13 mouse cellular contexts compared by ENCODE assay signal in the genomic region with DNA sequence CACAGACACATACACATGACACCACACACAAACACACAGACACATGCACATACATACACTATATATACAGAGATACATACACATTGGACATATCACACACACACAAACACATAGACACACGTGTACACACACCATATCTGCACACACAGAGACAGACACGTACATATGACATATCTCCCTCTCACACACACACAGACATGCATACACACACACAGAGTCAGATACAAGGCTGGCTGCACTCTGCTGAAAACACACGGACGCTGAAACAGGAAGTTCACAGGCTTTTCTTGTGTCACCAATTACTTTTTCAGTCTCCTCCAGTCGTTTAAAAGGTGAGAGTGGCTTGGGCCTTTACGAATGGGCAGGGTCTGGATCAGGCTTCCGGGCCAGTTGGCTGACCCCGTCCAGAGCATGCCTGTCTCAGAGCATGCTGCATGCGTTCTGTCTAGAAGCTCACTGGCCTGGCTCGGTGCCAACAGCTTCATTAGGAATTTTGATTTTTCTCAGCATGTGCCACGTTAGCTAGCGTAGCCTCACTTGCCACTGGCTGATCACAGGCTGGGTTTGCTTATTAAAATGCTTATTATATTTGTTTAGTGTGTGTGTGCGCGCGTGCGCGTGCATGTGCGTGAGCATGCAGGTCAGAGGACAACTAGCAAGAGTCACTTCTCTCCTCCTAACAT. TPM values are rescaled to one million over a fixed set of nuclear protein-coding genes. Genes with fewer than 3 reads are reported as not detected.
DNase-seq lines count a peak whose midpoint lies in the region; ATAC-seq and TF ChIP-seq lines count a peak whose summit lies in the region.
"Had no signal": no experiment of that assay in that cellular context is flagged by ENCODE, and none has a peak within 500 bp of the region (broad histone marks: within the 10 kb centered on the region; RNA-seq: fewer than 3 reads in every experiment).

No protein-coding gene starts in this region.

- H3K27ac ChIP-seq in intestine, embryonic 14.5 days (ENCODE audit: low read depth) = no peak overlapping the region
- H3K27ac ChIP-seq in intestine, embryonic 15.5 days = no peak overlapping the region
- H3K27ac ChIP-seq in hindbrain, postnatal 0 days = no peak overlapping the region

- TF ChIP-seq CTCF in hindbrain, postnatal 0 days (IDR thresholded peaks at IDR 0.05; ENCODE audit: low read depth) = no peak

- no peaks in the 10 kb centered on the region for H3K9me3 ChIP-seq in intestine, embryonic 14.5 days (ENCODE audit: control insufficient read depth, low read length)
- H3K9me3 ChIP-seq in intestine, embryonic 15.5 days = no peaks in the 10 kb centered on the region
- H3K9me3 ChIP-seq in hindbrain, postnatal 0 days (ENCODE audit: low read length) = no peaks in the 10 kb centered on the region

- ATAC-seq in intestine, embryonic 14.5 days (replicated peaks; ENCODE audit: low FRiP score, low TSS enrichment, low read depth) = no peak
- ATAC-seq in intestine, embryonic 15.5 days = no peak
- 0 out of 2 replicates have a peak, but pooled peaks have one; percentile 51 for ATAC-seq in hindbrain, postnatal 0 days
- no peak for ATAC-seq in activated CD4-positive, CD25-positive, alpha-beta regulatory T cell, adult 4 months

- no peak overlapping the region for H3K9ac ChIP-seq in intestine, embryonic 14.5 days (ENCODE audit: low read length)
- no peak overlapping the region for H3K9ac ChIP-seq in intestine, embryonic 15.5 days
- H3K9ac ChIP-seq in hindbrain, postnatal 0 days (replicated peaks; ENCODE audit: low read length) = no peak overlapping the region

- H3K4me3 ChIP-seq in intestine, embryonic 14.5 days (ENCODE audit: low read depth, low read length) = no peak overlapping the region
- no peak overlapping the region for H3K4me3 ChIP-seq in intestine, embryonic 15.5 days (replicated peaks)
- H3K4me3 ChIP-seq in hindbrain, postnatal 0 days (ENCODE audit: low read length) = no peak overlapping the region

- H3K36me3 ChIP-seq in intestine, embryonic 14.5 days (ENCODE audit: control insufficient read depth, insufficient read depth, low read length) = no peaks in the 10 kb centered on the region
- no peaks in the 10 kb centered on the region for H3K36me3 ChIP-seq in intestine, embryonic 15.5 days
- H3K36me3 ChIP-seq in hindbrain, postnatal 0 days (ENCODE audit: insufficient read depth, low read length) = no peaks in the 10 kb centered on the region

- H3K4me2 ChIP-seq in intestine, embryonic 14.5 days (ENCODE audit: low read length) = no peak overlapping the region
- H3K4me2 ChIP-seq in intestine, embryonic 15.5 days (replicated peaks) = no peak overlapping the region
- H3K4me2 ChIP-seq in hindbrain, postnatal 0 days (ENCODE audit: low read depth, low read length) = no peak overlapping the region

- DNase-seq in intestine, embryonic 14.5 days (ENCODE audit: low spot score) = peak; percentile 68
- peak; percentile 47 for DNase-seq in A20 (ENCODE audit: low read depth, low spot score)
- DNase-seq in NIH3T3 (ENCODE audit: low read depth) = peak; percentile 13
- DNase-seq in hindbrain, postnatal 0 days (ENCODE audit: low spot score) = peak; percentile 76
- DNase-seq in layer of hippocampus, adult 8-10 months (ENCODE audit: low spot score in 2 of 2) = no peak
- no peak for DNase-seq in embryo, embryonic 9.5 days (ENCODE audit: extremely low spot score)

- peaks cover 5% of the 10 kb centered on the region; the same call in 1 of the 2 replicates for H3K4me1 ChIP-seq in intestine, embryonic 14.5 days (replicated peaks; ENCODE audit: control insufficient read depth, insufficient read depth, low read length)
- H3K4me1 ChIP-seq in intestine, embryonic 15.5 days (replicated peaks) = no peaks in the 10 kb centered on the region; the same call in 1 of the 2 replicates
- H3K4me1 ChIP-seq in hindbrain, postnatal 0 days (ENCODE audit: insufficient read depth, low read length) = peaks cover 4% of the 10 kb centered on the region; the same call in 1 of the 2 replicates

- H3K27me3 ChIP-seq in intestine, embryonic 14.5 days (replicated peaks; ENCODE audit: control insufficient read depth, insufficient read depth, low read length) = no peaks in the 10 kb centered on the region
- no peaks in the 10 kb centered on the region for H3K27me3 ChIP-seq in intestine, embryonic 15.5 days (replicated peaks)
- H3K27me3 ChIP-seq in hindbrain, postnatal 0 days (ENCODE audit: insufficient read depth, low read length) = no peaks in the 10 kb centered on the region

- WGBS in intestine, embryonic 14.5 days = 54% methylated on average over 18 of the region's 18 CpGs
- 58% methylated on average over 18 of the region's 18 CpGs for WGBS in intestine, embryonic 15.5 days
- 30% methylated on average over 18 of the region's 18 CpGs for WGBS in hindbrain, postnatal 0 days

RNA-seq across cellular contexts. Expression of a gene that starts 9.4 kb away (rescaled TPM):
- 4.4 and 4.6 TPM in 2 replicates for polyA plus RNA-seq in intestine, embryonic 14.5 days (2014; fragmentation: Nextera tagmentation; extraction: Ambion mirVana)
- polyA plus RNA-seq in intestine, embryonic 15.5 days (2015; fragmentation: Nextera tagmentation; extraction: Ambion mirVana) = 3.4 and 3.9 TPM in 2 replicates
- 0.72 TPM in 1 of 2 replicates, not detected in the other for total RNA-seq in hindbrain, postnatal 0 days (2014; rRNA removed)
- polyA plus RNA-seq in hindbrain, postnatal 0 days (2015; fragmentation: Nextera tagmentation; extraction: Ambion mirVana) = 0.56 and 0.72 TPM in 2 replicates
- total RNA-seq in layer of hippocampus, adult 8-10 months (2022) = 1 to 10 TPM; 2.3 to 5.7 (median 4.3) TPM
- polyA plus RNA-seq in activated CD4-positive, CD25-positive, alpha-beta regulatory T cell, adult 4 months (2017; shearing (Covaris generic)) = 1 to 10 TPM; 2.2 to 2.8 TPM
- total RNA-seq: gastrocnemius, adult 8-10 months had no signal

RNA-seq across cellular contexts. Expression of a gene that starts 24.7 kb away (rescaled TPM):
- polyA plus RNA-seq in intestine, embryonic 14.5 days (2014; fragmentation: Nextera tagmentation; extraction: Ambion mirVana) = not detected in 2 replicates
- not detected in 2 replicates for polyA plus RNA-seq in intestine, embryonic 15.5 days (2015; fragmentation: Nextera tagmentation; extraction: Ambion mirVana)
- total RNA-seq in hindbrain, postnatal 0 days (2014; rRNA removed) = 0.47 and 1.4 TPM in 2 replicates
- 0.36 and 0.47 TPM in 2 replicates for polyA plus RNA-seq in hindbrain, postnatal 0 days (2015; fragmentation: Nextera tagmentation; extraction: Ambion mirVana)
- total RNA-seq in layer of hippocampus, adult 8-10 months (2022) = not detected
- not detected for polyA plus RNA-seq in activated CD4-positive, CD25-positive, alpha-beta regulatory T cell, adult 4 months (2017; shearing (Covaris generic))
- total RNA-seq: gastrocnemius, adult 8-10 months; hematopoietic stem cell, adult 5-6 weeks; layer of hippocampus, postnatal 25 days had no signal
- polyA plus RNA-seq: liver, embryonic 16.5 days; spleen, adult 2 months had no signal

Comparison
In these comparisons a context has a peak if more than half of its experiments do, and no peak if none do; other contexts are left out.
1. DNase-seq: peak in intestine, embryonic 14.5 days (single experiment), A20 (single experiment), NIH3T3 (single experiment) and hindbrain, postnatal 0 days (single experiment); none in layer of hippocampus, adult 8-10 months (0 of 2) and embryo, embryonic 9.5 days (single experiment).